Mouse (Mus musculus) bone marrow, adult 2 months (tissue): Measurements from ENCODE around the gene Adamts14.

Source experiments
- CTCF ChIP-seq: fragments of 200-500 bp; IDR thresholded peaks from 2 replicates; pipeline ENCODE4 v1.5.1; 2011; ENCODE audit warnings: low read length, control low read depth; ENCODE audit not compliant: control insufficient read depth, insufficient read depth
- POLR2A ChIP-seq: fragments of 200-500 bp; IDR thresholded peaks from 2 replicates; pipeline ENCODE4 v1.6.1; 2011; ENCODE audit warnings: low read depth, mild to moderate bottlenecking, control low read depth, low read length, borderline replicate concordance; ENCODE audit not compliant: control insufficient read depth

GRCm38 (mm10) chr10:61258131-61258530, 15.1 kb downstream of the Adamts14 start:
- no peak for TF ChIP-seq POLR2A
- TF ChIP-seq CTCF = no peak
